Mouse (Mus musculus): ENCODE measurements at regions not wholly inside any gene's neighbourhood (a gene's known extent, or its start where the extent isn't known, plus 50 kb on each side); places are given as distances from the start of the nearest gene placed in this dataset.

- Histone ChIP-seq H3K27me3 (ENCODE audit: low read depth, poor library complexity, severe bottlenecking) (peaks cover 58% of the 10 kb centered on the region), H3K27ac (no peak overlapping the region), H3K4me1 (peaks cover 2% of the 10 kb centered on the region; the same call in 1 of the 2 replicates), H3K9me3 (replicated peaks) (no peaks in the 10 kb centered on the region), H3K36me3 (no peaks in the 10 kb centered on the region), H3K4me3 (no peak overlapping the region)
- DNase-seq (ENCODE audit: low spot score) = peak; percentile 84
- WGBS = 17% methylated on average over 17 of the region's 17 CpGs
Measured at GRCm38 (mm10) chr4:124228537-124228936, 310.7 kb upstream of the 4930535I16Rik start.

GRCm38 (mm10) chr4:124223646-124224500 is 306.1 kb upstream of the 4930535I16Rik start:
- 74% methylated on average over 15 of the region's 15 CpGs for WGBS
- no peak for DNase-seq (ENCODE audit: low spot score)

GRCm38 (mm10) chr4:124221736-124222135 is 303.9 kb upstream of the 4930535I16Rik start:
- no peak for DNase-seq (ENCODE audit: low spot score)
- Histone ChIP-seq H3K27me3 (ENCODE audit: low read depth, poor library complexity, severe bottlenecking) (peaks cover 48% of the 10 kb centered on the region), H3K9me3 (replicated peaks) (no peaks in the 10 kb centered on the region), H3K4me1 (peaks cover 11% of the 10 kb centered on the region), H3K36me3 (no peaks in the 10 kb centered on the region), H3K4me3 (no peak overlapping the region), H3K27ac (no peak overlapping the region)
- 95% methylated on average over 4 of the region's 4 CpGs for WGBS

More at GRCm38 (mm10) chr4:124223646-124224500, 306.1 kb upstream of the 4930535I16Rik start:
- Histone ChIP-seq H3K27me3 (ENCODE audit: low read depth, poor library complexity, severe bottlenecking) (peaks cover 66% of the 10 kb centered on the region), H3K4me3 (no peak overlapping the region), H3K9me3 (replicated peaks) (no peaks in the 10 kb centered on the region), H3K4me1 (peaks cover 6% of the 10 kb centered on the region), H3K36me3 (no peaks in the 10 kb centered on the region), H3K27ac (no peak overlapping the region)

- WGBS = 70% methylated on average over 10 of the region's 10 CpGs
- Histone ChIP-seq H3K9me3 (replicated peaks) (no peaks in the 10 kb centered on the region), H3K27me3 (ENCODE audit: low read depth, poor library complexity, severe bottlenecking) (peaks cover 32% of the 10 kb centered on the region), H3K4me3 (no peak overlapping the region), H3K27ac (peak overlapping the region; percentile 34; the same call in 1 of the 2 replicates), H3K36me3 (no peaks in the 10 kb centered on the region), H3K4me1 (peaks cover 9% of the 10 kb centered on the region; the same call in 1 of the 2 replicates)
- DNase-seq (ENCODE audit: low spot score) = no peak
Measured at GRCm38 (mm10) chr4:124217206-124217605, 299.4 kb upstream of the 4930535I16Rik start.

- H3K27ac ChIP-seq = no peak overlapping the region
- H3K4me1 ChIP-seq = peaks cover 9% of the 10 kb centered on the region; the same call in 1 of the 2 replicates
- peaks cover 25% of the 10 kb centered on the region for H3K27me3 ChIP-seq (ENCODE audit: low read depth, poor library complexity, severe bottlenecking)
- no peaks in the 10 kb centered on the region for H3K9me3 ChIP-seq (replicated peaks)
- no peaks in the 10 kb centered on the region for H3K36me3 ChIP-seq
- WGBS = 39% methylated on average over 5 of the region's 5 CpGs
- no peak for DNase-seq (ENCODE audit: low spot score)
- H3K4me3 ChIP-seq = no peak overlapping the region
Measured at GRCm38 (mm10) chr4:124216351-124216750, 298.5 kb upstream of the 4930535I16Rik start.

- no peaks in the 10 kb centered on the region for H3K36me3 ChIP-seq
- WGBS = 88% methylated on average over 7 of the region's 7 CpGs
- no peak for DNase-seq (ENCODE audit: low spot score)
- H3K4me1 ChIP-seq = 0 out of 2 replicates have a peak, but pooled peaks cover 5% of the 10 kb centered on the region
- no peak overlapping the region for H3K27ac ChIP-seq
- peaks cover 19% of the 10 kb centered on the region for H3K27me3 ChIP-seq (ENCODE audit: low read depth, poor library complexity, severe bottlenecking)
- no peaks in the 10 kb centered on the region for H3K9me3 ChIP-seq (replicated peaks)
- no peak overlapping the region for H3K4me3 ChIP-seq
Measured at GRCm38 (mm10) chr4:124215077-124215476, 297.3 kb upstream of the 4930535I16Rik start.

GRCm38 (mm10) chr4:124210103-124210502 is 292.3 kb upstream of the 4930535I16Rik start:
- no peaks in the 10 kb centered on the region for H3K9me3 ChIP-seq (replicated peaks)
- no peak overlapping the region for H3K4me3 ChIP-seq
- no peaks in the 10 kb centered on the region for H3K36me3 ChIP-seq
- no peaks in the 10 kb centered on the region for H3K4me1 ChIP-seq
- peaks cover 14% of the 10 kb centered on the region for H3K27me3 ChIP-seq (ENCODE audit: low read depth, poor library complexity, severe bottlenecking)
- no peak for DNase-seq (ENCODE audit: low spot score)
- WGBS = 90% methylated on average over 9 of the region's 9 CpGs
- H3K27ac ChIP-seq = no peak overlapping the region

GRCm38 (mm10) chr4:124206480-124206879 is 288.7 kb upstream of the 4930535I16Rik start:
- Histone ChIP-seq H3K4me3 (no peak overlapping the region), H3K27me3 (ENCODE audit: low read depth, poor library complexity, severe bottlenecking) (peaks cover 6% of the 10 kb centered on the region), H3K36me3 (no peaks in the 10 kb centered on the region), H3K4me1 (no peaks in the 10 kb centered on the region), H3K9me3 (replicated peaks) (no peaks in the 10 kb centered on the region), H3K27ac (no peak overlapping the region)
- 82% methylated on average over 16 of the region's 16 CpGs for WGBS
- no peak for DNase-seq (ENCODE audit: low spot score)

- no peak overlapping the region for H3K27ac ChIP-seq
- no peaks in the 10 kb centered on the region for H3K9me3 ChIP-seq (replicated peaks)
- H3K4me1 ChIP-seq = peaks cover 3% of the 10 kb centered on the region; the same call in 1 of the 2 replicates
- H3K4me3 ChIP-seq = no peak overlapping the region
- no peaks in the 10 kb centered on the region for H3K36me3 ChIP-seq
- peaks cover 34% of the 10 kb centered on the region for H3K27me3 ChIP-seq (ENCODE audit: low read depth, poor library complexity, severe bottlenecking)
- WGBS = 82% methylated on average over 2 of the region's 2 CpGs
- DNase-seq (ENCODE audit: low spot score) = no peak
Measured at GRCm38 (mm10) chr4:124203736-124204135, 285.9 kb upstream of the 4930535I16Rik start.

- H3K27me3 ChIP-seq (ENCODE audit: low read depth, poor library complexity, severe bottlenecking) = peaks cover 70% of the 10 kb centered on the region
- peaks cover 8% of the 10 kb centered on the region for H3K4me1 ChIP-seq
- H3K36me3 ChIP-seq = no peaks in the 10 kb centered on the region
- 11% methylated on average over 14 of the region's 14 CpGs for WGBS
- H3K27ac ChIP-seq = no peak overlapping the region
- no peak overlapping the region for H3K4me3 ChIP-seq
- no peak for DNase-seq (ENCODE audit: low spot score)
- H3K9me3 ChIP-seq (replicated peaks) = no peaks in the 10 kb centered on the region
Measured at GRCm38 (mm10) chr4:124199884-124200844, 282.3 kb upstream of the 4930535I16Rik start.

GRCm38 (mm10) chr4:124198832-124199231 is 281.0 kb upstream of the 4930535I16Rik start:
- 35% methylated on average over 15 of the region's 15 CpGs for WGBS
- Histone ChIP-seq H3K27ac (no peak overlapping the region), H3K4me3 (no peak overlapping the region), H3K4me1 (peaks cover 8% of the 10 kb centered on the region), H3K27me3 (ENCODE audit: low read depth, poor library complexity, severe bottlenecking) (peaks cover 79% of the 10 kb centered on the region), H3K36me3 (no peaks in the 10 kb centered on the region), H3K9me3 (replicated peaks) (no peaks in the 10 kb centered on the region)
- no peak for DNase-seq (ENCODE audit: low spot score)

- Histone ChIP-seq H3K27ac (no peak overlapping the region), H3K9me3 (replicated peaks) (no peaks in the 10 kb centered on the region), H3K27me3 (ENCODE audit: low read depth, poor library complexity, severe bottlenecking) (peaks cover 95% of the 10 kb centered on the region), H3K4me3 (no peak overlapping the region), H3K36me3 (no peaks in the 10 kb centered on the region), H3K4me1 (peaks cover 8% of the 10 kb centered on the region)
- DNase-seq (ENCODE audit: low spot score) = no peak
- 11% methylated on average over 12 of the region's 12 CpGs for WGBS
Measured at GRCm38 (mm10) chr4:124196711-124197110, 278.9 kb upstream of the 4930535I16Rik start.
